10 mouse cellular contexts compared by ENCODE assay signal in the genomic region with DNA sequence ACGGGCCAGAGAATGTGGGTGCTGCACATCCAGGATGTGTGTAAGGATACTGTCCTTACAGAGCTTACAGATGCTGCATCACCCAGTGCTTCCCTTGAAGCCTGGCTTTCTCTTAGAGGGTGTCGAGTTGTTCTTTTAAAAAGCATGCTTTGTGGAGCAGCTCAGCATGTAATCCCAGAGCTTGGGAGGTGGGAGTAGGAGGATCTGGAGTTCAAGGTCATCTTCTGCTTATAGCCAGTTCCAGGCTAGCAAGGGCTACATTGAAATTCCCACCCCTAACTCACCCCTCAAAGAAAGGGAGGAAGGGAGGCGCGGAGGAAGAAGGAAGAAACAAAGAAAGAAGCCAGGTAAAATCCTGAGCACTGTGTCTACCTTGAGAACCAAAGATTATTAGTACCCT.
DNase-seq lines count a peak whose midpoint lies in the region; ATAC-seq and TF ChIP-seq lines count a peak whose summit lies in the region.
"Had no signal": no experiment of that assay in that cellular context is flagged by ENCODE, and none has a peak within 500 bp of the region (broad histone marks: within the 10 kb centered on the region; RNA-seq: fewer than 3 reads in every experiment).

No protein-coding gene starts in this region.

- ATAC-seq in heart, embryonic 13.5 days (ENCODE audit: extremely low read depth, insufficient number of reproducible peaks, low FRiP score, low TSS enrichment) = no peak
- no peak for ATAC-seq in midbrain, embryonic 13.5 days
- ATAC-seq in midbrain, embryonic 16.5 days = no peak
- no peak for ATAC-seq in limb, embryonic 13.5 days (ENCODE audit: low FRiP score, low read depth)
- no peak for ATAC-seq in stomach, postnatal 0 days (ENCODE audit: low FRiP score, low TSS enrichment)

- TF ChIP-seq EP300 in stomach, postnatal 0 days (optimal IDR thresholded peaks at IDR 0.05) = no peak

- H3K4me2 ChIP-seq in heart, embryonic 13.5 days = peak overlapping the region; percentile 73
- H3K4me2 ChIP-seq in midbrain, embryonic 13.5 days (replicated peaks) = peak overlapping the region; percentile 55
- H3K4me2 ChIP-seq in midbrain, embryonic 16.5 days (ENCODE audit: low read length) = no peak overlapping the region; the same call in 1 of the 2 replicates
- H3K4me2 ChIP-seq in limb, embryonic 13.5 days (replicated peaks) = peak overlapping the region; percentile 65
- peak overlapping the region; percentile 56 for H3K4me2 ChIP-seq in stomach, postnatal 0 days (replicated peaks; ENCODE audit: low read depth)

- H3K27me3 ChIP-seq in heart, embryonic 13.5 days (replicated peaks) = peaks cover 64% of the 10 kb centered on the region
- peaks cover 4% of the 10 kb centered on the region; the same call in 1 of the 2 replicates for H3K27me3 ChIP-seq in midbrain, embryonic 13.5 days
- no peaks in the 10 kb centered on the region for H3K27me3 ChIP-seq in midbrain, embryonic 16.5 days (ENCODE audit: control insufficient read depth, insufficient read depth, low read depth, low read length)
- H3K27me3 ChIP-seq in limb, embryonic 13.5 days = peaks cover 25% of the 10 kb centered on the region
- no peaks in the 10 kb centered on the region for H3K27me3 ChIP-seq in stomach, postnatal 0 days (ENCODE audit: control insufficient read depth, insufficient read depth, low read length)

- TF ChIP-seq CTCF in stomach, postnatal 0 days (IDR thresholded peaks at IDR 0.05; ENCODE audit: low read depth) = no peak

- no peak overlapping the region for H3K9ac ChIP-seq in heart, embryonic 13.5 days
- H3K9ac ChIP-seq in midbrain, embryonic 13.5 days (replicated peaks) = no peak overlapping the region
- H3K9ac ChIP-seq in midbrain, embryonic 16.5 days (ENCODE audit: low read depth, low read length) = no peak overlapping the region
- H3K9ac ChIP-seq in limb, embryonic 13.5 days = no peak overlapping the region
- H3K9ac ChIP-seq in stomach, postnatal 0 days (ENCODE audit: low read length) = no peak overlapping the region

- H3K27ac ChIP-seq in heart, embryonic 13.5 days (replicated peaks) = no peak overlapping the region
- no peak overlapping the region for H3K27ac ChIP-seq in midbrain, embryonic 13.5 days
- H3K27ac ChIP-seq in midbrain, embryonic 16.5 days (ENCODE audit: low read length) = no peak overlapping the region
- no peak overlapping the region for H3K27ac ChIP-seq in limb, embryonic 13.5 days
- no peak overlapping the region for H3K27ac ChIP-seq in stomach, postnatal 0 days (replicated peaks)

- DNase-seq in heart, postnatal 10 days = no peak
- DNase-seq in stomach, postnatal 0 days (ENCODE audit: low spot score) = no peak
- no peak for DNase-seq in cerebellum, postnatal 4 days (ENCODE audit: low spot score in 2 of 2)
- no peak for DNase-seq in embryo, embryonic 10 days (ENCODE audit: low spot score)
- DNase-seq: layer of hippocampus, postnatal 36 days had no signal

- H3K36me3 ChIP-seq in heart, embryonic 13.5 days = no peaks in the 10 kb centered on the region
- no peaks in the 10 kb centered on the region for H3K36me3 ChIP-seq in midbrain, embryonic 13.5 days
- no peaks in the 10 kb centered on the region for H3K36me3 ChIP-seq in midbrain, embryonic 16.5 days (ENCODE audit: control insufficient read depth, insufficient read depth, low read length)
- H3K36me3 ChIP-seq in limb, embryonic 13.5 days = no peaks in the 10 kb centered on the region
- no peaks in the 10 kb centered on the region for H3K36me3 ChIP-seq in stomach, postnatal 0 days (ENCODE audit: control insufficient read depth, insufficient read depth, low read length)

- H3K4me1 ChIP-seq in heart, embryonic 13.5 days = peaks cover 8% of the 10 kb centered on the region
- peaks cover 13% of the 10 kb centered on the region for H3K4me1 ChIP-seq in midbrain, embryonic 13.5 days (replicated peaks)
- peaks cover 6% of the 10 kb centered on the region; the same call in 1 of the 2 replicates for H3K4me1 ChIP-seq in midbrain, embryonic 16.5 days (ENCODE audit: control insufficient read depth, insufficient read depth, low read length)
- peaks cover 7% of the 10 kb centered on the region; the same call in 1 of the 2 replicates for H3K4me1 ChIP-seq in limb, embryonic 13.5 days
- no peaks in the 10 kb centered on the region; the same call in 1 of the 2 replicates for H3K4me1 ChIP-seq in stomach, postnatal 0 days (replicated peaks; ENCODE audit: control insufficient read depth, insufficient read depth)
- H3K4me1 ChIP-seq: megakaryocyte, embryonic 14.5 days had no signal

- H3K9me3 ChIP-seq in heart, embryonic 13.5 days = no peaks in the 10 kb centered on the region
- H3K9me3 ChIP-seq in midbrain, embryonic 13.5 days = no peaks in the 10 kb centered on the region
- H3K9me3 ChIP-seq in midbrain, embryonic 16.5 days (replicated peaks; ENCODE audit: control insufficient read depth, low read length, poor library complexity, severe bottlenecking) = no peaks in the 10 kb centered on the region
- H3K9me3 ChIP-seq in limb, embryonic 13.5 days = no peaks in the 10 kb centered on the region
- H3K9me3 ChIP-seq in stomach, postnatal 0 days (ENCODE audit: control insufficient read depth, low read length) = no peaks in the 10 kb centered on the region
- H3K9me3 ChIP-seq: megakaryocyte, embryonic 14.5 days had no signal

- H3K4me3 ChIP-seq in heart, embryonic 13.5 days = peak overlapping the region; percentile 45
- peak overlapping the region; percentile 33; the same call in 1 of the 2 replicates for H3K4me3 ChIP-seq in midbrain, embryonic 13.5 days (replicated peaks)
- H3K4me3 ChIP-seq in midbrain, embryonic 16.5 days (ENCODE audit: low read depth, low read length) = no peak overlapping the region
- peak overlapping the region; percentile 36; the same call in 1 of the 2 replicates for H3K4me3 ChIP-seq in limb, embryonic 13.5 days
- H3K4me3 ChIP-seq in stomach, postnatal 0 days (ENCODE audit: low read depth, low read length) = no peak overlapping the region
- H3K4me3 ChIP-seq: megakaryocyte, embryonic 14.5 days had no signal

- intact Hi-C loops in heart, postnatal 10 days (cut with DNase I) = no loop called here

- 57% methylated on average over 4 of the region's 4 CpGs for WGBS in heart, embryonic 13.5 days
- WGBS in midbrain, embryonic 13.5 days = 65% methylated on average over 4 of the region's 4 CpGs
- 71% methylated on average over 4 of the region's 4 CpGs for WGBS in midbrain, embryonic 16.5 days
- WGBS in limb, embryonic 13.5 days = 74% methylated on average over 4 of the region's 4 CpGs
- 69% methylated on average over 4 of the region's 4 CpGs for WGBS in stomach, postnatal 0 days

Comparison
In these comparisons a context has a peak if more than half of its experiments do, and no peak if none do; other contexts are left out.
1. H3K4me3 ChIP-seq: peak in heart, embryonic 13.5 days (single experiment), midbrain, embryonic 13.5 days (single experiment) and limb, embryonic 13.5 days (single experiment); none in midbrain, embryonic 16.5 days (single experiment) and stomach, postnatal 0 days (single experiment).